Mouse (Mus musculus): Measurements from ENCODE around the gene Dlat.

Dlat gene

GRCm38 (mm10) chr9:50593544-50593943 lies 66.0 kb downstream of the Dlat start:
- no peak for DNase-seq (ENCODE audit: low spot score in 2 of 2)

GRCm38 (mm10) chr9:50592955-50593354 lies 66.6 kb downstream of the Dlat start:
- no peak for DNase-seq (ENCODE audit: low spot score in 2 of 2)

- no peak for DNase-seq (ENCODE audit: low spot score in 2 of 2)
Observed at GRCm38 (mm10) chr9:50590856-50591518, 68.6 kb downstream of the Dlat start.

- DNase-seq (ENCODE audit: low spot score in 2 of 2) = no peak
Observed at GRCm38 (mm10) chr9:50586955-50587354, 72.6 kb downstream of the Dlat start.

GRCm38 (mm10) chr9:50585145-50585818 lies 74.3 kb downstream of the Dlat start:
- no peak for DNase-seq (ENCODE audit: low spot score in 2 of 2)

All from urinary bladder, adult 18-20 months (tissue).